Mouse (Mus musculus) ES-Bruce4 (cell line): ENCODE results near the gene Mib2.

Experiments
- CTCF ChIP-seq: IDR thresholded peaks from one replicate; pipeline ENCODE4 v1.8.1; 2011; ENCODE audit warnings: low read depth, low read length
- EP300 ChIP-seq: IDR thresholded peaks from 2 replicates; pipeline ENCODE4 v1.6.1; 2011; ENCODE audit warnings: low read depth, low read length; ENCODE audit not compliant: insufficient read depth
- POLR2A ChIP-seq: IDR thresholded peaks from one replicate; pipeline ENCODE4 v1.8.1; 2011; ENCODE audit warnings: low read length; ENCODE audit not compliant: insufficient read depth

GRCm38 (mm10) chr4:155694111-155694481 lies 25.1 kb upstream of the Mib2 start, which contains the start of gene Fndc10:
- no peak for TF ChIP-seq POLR2A
- TF ChIP-seq CTCF, result no peak
- no peak for TF ChIP-seq EP300
